Mouse (Mus musculus): ENCODE results near the gene March8. TPM values are rescaled to one million over a fixed set of nuclear protein-coding genes. Genes with fewer than 3 reads are reported as not detected.

March8 gene
- polyA plus RNA-seq (2012; rRNA removed), result 166 and 169 TPM in 2 replicates

- DNase-seq (ENCODE audit: low read depth), result peak; percentile 95
- no peak for TF ChIP-seq CTCF (IDR thresholded peaks at IDR 0.05; ENCODE audit: borderline replicate concordance, extremely low read depth, insufficient read depth, insufficient read length)
- no peak for TF ChIP-seq POLR2A (IDR thresholded peaks at IDR 0.05; ENCODE audit: borderline replicate concordance, extremely low read depth, insufficient read depth, insufficient read length, poor library complexity, severe bottlenecking)
These were observed at the start of gene March8 for GRCm38 (mm10) chr6:116337835-116338501. Gene March8, plus strand, starts transcription at chr6:116338024.

- no peak for TF ChIP-seq CTCF (IDR thresholded peaks at IDR 0.05; ENCODE audit: borderline replicate concordance, extremely low read depth, insufficient read depth, insufficient read length)
- no peak for TF ChIP-seq POLR2A (IDR thresholded peaks at IDR 0.05; ENCODE audit: borderline replicate concordance, extremely low read depth, insufficient read depth, insufficient read length, poor library complexity, severe bottlenecking)
- no peak for DNase-seq (ENCODE audit: low read depth)
These were observed 26.4 kb upstream of the March8 start for GRCm38 (mm10) chr6:116311411-116311810.

DNA sequence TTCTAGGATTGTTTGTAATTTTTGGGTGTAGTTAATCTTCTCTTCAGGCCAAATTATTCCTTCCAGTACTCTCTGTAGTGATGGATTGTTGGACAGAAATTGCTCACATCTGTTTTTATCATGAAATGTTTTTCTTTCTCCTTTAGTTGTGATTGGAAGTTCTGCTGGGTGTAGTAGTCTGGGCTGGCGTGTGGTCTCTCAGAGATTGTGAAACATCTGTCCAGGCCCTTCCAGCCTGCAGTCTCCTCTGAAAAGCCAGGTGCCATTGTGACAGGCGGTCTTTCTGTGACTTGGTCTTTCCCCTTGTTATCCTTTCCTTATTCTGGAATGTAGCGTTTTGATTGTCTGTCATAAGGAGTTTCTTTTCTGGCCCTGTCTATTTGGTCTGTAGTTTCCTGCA, 18.6 kb upstream of the March8 start:
- DNase-seq (ENCODE audit: low read depth), result no peak
- TF ChIP-seq CTCF (IDR thresholded peaks at IDR 0.05; ENCODE audit: borderline replicate concordance, extremely low read depth, insufficient read depth, insufficient read length), result no peak
- no peak for TF ChIP-seq POLR2A (IDR thresholded peaks at IDR 0.05; ENCODE audit: borderline replicate concordance, extremely low read depth, insufficient read depth, insufficient read length, poor library complexity, severe bottlenecking)

DNA sequence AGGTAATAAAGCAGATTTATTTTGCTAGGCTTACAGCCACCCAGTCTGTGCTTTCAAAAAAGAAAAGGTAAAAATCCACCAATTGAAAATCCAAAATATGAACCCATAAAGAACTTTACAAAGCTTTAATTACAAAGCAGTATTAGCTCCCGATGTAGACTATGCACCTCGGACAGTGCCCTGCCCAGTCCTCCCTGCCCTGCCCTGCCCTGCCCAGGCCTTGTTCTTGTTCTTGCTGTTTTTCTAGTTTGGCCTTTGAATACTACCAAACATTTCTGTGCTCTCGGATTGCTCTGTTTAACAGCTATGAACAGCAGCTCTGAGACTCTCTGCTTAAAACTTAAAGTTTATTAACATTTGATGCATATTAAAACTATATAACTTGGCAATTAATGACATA, 11.2 kb upstream of the March8 start:
- DNase-seq (ENCODE audit: low read depth), result no peak
- TF ChIP-seq POLR2A (IDR thresholded peaks at IDR 0.05; ENCODE audit: borderline replicate concordance, extremely low read depth, insufficient read depth, insufficient read length, poor library complexity, severe bottlenecking), result no peak
- TF ChIP-seq CTCF (IDR thresholded peaks at IDR 0.05; ENCODE audit: borderline replicate concordance, extremely low read depth, insufficient read depth, insufficient read length), result no peak

DNA sequence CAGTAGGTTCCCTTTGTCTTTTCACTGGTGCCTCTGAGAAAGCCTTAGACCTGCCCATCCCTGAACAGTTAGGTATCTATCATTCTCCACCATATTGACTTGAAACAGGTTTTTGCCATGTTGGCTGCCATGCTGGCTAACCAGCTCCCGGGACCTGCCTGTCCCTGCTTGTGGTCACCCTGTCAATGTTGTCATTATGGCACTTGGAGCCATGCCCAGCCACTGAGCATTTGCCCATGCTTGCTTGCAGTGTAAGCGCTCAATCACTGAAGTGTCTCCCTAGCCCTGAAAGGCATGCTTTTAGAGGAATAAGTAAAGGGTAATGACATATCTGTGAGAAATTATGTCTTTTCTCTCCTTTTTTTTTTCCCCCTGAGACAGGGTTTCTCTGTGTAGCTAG, 6.4 kb upstream of the March8 start:
- peak; percentile 17 for DNase-seq (ENCODE audit: low read depth)
- no peak for TF ChIP-seq CTCF (IDR thresholded peaks at IDR 0.05; ENCODE audit: borderline replicate concordance, extremely low read depth, insufficient read depth, insufficient read length)
- TF ChIP-seq POLR2A (IDR thresholded peaks at IDR 0.05; ENCODE audit: borderline replicate concordance, extremely low read depth, insufficient read depth, insufficient read length, poor library complexity, severe bottlenecking), result no peak

GRCm38 (mm10) chr6:116337466-116337834, 374 bp upstream of the March8 start:
- DNase-seq (ENCODE audit: low read depth), result no peak
- no peak for TF ChIP-seq CTCF (IDR thresholded peaks at IDR 0.05; ENCODE audit: borderline replicate concordance, extremely low read depth, insufficient read depth, insufficient read length)
- TF ChIP-seq POLR2A (IDR thresholded peaks at IDR 0.05; ENCODE audit: borderline replicate concordance, extremely low read depth, insufficient read depth, insufficient read length, poor library complexity, severe bottlenecking), result no peak

DNA sequence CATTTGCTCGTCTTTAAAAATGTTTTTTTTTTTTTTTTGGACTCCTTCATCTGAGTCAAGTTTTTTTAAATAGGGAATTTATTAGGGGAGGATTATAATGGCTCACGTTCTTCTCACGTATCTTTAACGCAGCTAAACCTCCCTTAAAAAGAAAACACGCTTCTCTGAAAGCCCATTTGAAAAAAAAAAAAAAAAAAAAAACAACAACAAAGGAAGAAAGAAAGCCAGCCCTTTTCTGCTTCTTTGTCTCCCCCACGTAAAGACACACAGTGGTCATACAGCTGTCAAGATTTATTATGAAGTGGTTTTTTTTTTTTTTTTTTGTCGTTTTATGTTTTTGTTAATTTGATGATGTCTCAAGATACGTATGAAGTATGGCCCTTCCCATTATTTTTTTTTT, 696 bp downstream of the March8 start:
- TF ChIP-seq POLR2A (IDR thresholded peaks at IDR 0.05; ENCODE audit: borderline replicate concordance, extremely low read depth, insufficient read depth, insufficient read length, poor library complexity, severe bottlenecking), result no peak
- DNase-seq (ENCODE audit: low read depth), result no peak

DNA sequence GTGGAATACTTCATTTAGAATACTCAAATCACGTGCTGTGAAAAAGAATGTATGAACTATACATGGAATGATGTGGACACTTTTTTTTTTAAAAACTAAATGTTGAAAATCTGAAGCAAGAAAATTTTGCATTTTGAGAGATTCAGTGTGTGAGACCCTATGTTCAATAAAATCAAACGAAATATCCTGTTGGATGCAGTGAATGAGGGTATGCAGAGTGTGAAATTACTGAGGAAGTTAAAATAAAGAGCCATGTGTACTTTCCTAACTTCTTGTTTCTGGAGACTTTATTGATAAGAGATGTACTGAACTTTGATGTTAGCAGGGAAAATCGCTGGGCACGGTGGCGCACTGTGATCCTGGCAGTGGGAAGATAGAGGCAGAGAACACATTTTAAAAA, 1.3 kb downstream of the March8 start:
- no peak for DNase-seq (ENCODE audit: low read depth)
- TF ChIP-seq POLR2A (IDR thresholded peaks at IDR 0.05; ENCODE audit: borderline replicate concordance, extremely low read depth, insufficient read depth, insufficient read length, poor library complexity, severe bottlenecking) (no peak), CTCF (IDR thresholded peaks at IDR 0.05; ENCODE audit: borderline replicate concordance, extremely low read depth, insufficient read depth, insufficient read length) (no peak)

- no peak for TF ChIP-seq CTCF (IDR thresholded peaks at IDR 0.05; ENCODE audit: borderline replicate concordance, extremely low read depth, insufficient read depth, insufficient read length)
- TF ChIP-seq POLR2A (IDR thresholded peaks at IDR 0.05; ENCODE audit: borderline replicate concordance, extremely low read depth, insufficient read depth, insufficient read length, poor library complexity, severe bottlenecking), result no peak
- no peak for DNase-seq (ENCODE audit: low read depth)
These were observed 2.7 kb downstream of the March8 start for GRCm38 (mm10) chr6:116340521-116340920.

DNA sequence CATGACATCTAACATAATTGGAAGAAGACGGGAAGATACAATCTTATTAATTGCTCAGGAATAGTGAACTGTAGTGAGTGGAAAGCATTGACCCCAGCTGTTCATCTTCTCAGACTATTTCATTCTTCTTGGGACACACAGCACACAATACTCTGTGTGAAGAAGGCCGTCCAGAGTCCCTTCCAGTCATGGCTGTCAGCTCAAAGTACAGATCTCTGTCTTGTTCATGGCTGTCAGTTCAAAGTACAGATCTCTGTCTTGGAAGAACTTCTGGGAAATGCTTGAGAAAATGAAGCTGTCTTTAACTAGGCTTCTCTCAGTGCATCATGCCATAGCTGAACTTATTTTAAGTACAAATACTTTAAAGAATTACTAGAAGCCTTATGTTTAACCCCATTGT, 10.1 kb downstream of the March8 start:
- TF ChIP-seq POLR2A (IDR thresholded peaks at IDR 0.05; ENCODE audit: borderline replicate concordance, extremely low read depth, insufficient read depth, insufficient read length, poor library complexity, severe bottlenecking) (no peak), CTCF (IDR thresholded peaks at IDR 0.05; ENCODE audit: borderline replicate concordance, extremely low read depth, insufficient read depth, insufficient read length) (no peak)

DNA sequence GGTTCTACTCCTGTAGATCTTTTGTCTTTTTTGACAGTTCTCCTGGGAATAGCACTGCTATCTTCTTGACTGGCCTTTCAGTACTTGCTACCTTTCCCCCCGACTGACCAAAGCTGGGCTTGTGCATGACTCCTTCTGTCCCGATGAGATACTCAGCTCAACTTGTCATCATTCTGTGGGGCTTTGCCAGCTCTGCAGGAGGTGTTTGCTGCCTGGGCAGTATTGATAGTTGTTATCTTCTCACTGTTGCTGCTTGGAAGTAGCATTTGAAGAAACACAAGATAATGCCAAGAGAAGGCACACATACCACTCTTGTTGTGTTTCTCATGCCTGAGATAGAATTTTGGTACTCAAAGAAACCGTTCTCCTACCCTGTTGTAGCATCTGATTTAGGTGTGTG, 12.2 kb downstream of the March8 start:
- TF ChIP-seq CTCF (IDR thresholded peaks at IDR 0.05; ENCODE audit: borderline replicate concordance, extremely low read depth, insufficient read depth, insufficient read length) (no peak), POLR2A (IDR thresholded peaks at IDR 0.05; ENCODE audit: borderline replicate concordance, extremely low read depth, insufficient read depth, insufficient read length, poor library complexity, severe bottlenecking) (no peak)
- no peak for DNase-seq (ENCODE audit: low read depth)

More for the DNA sequence above, 10.1 kb downstream of the March8 start:
- DNase-seq (ENCODE audit: low read depth), result no peak

- DNase-seq (ENCODE audit: low read depth), result no peak
These were observed 12.8 kb downstream of the March8 start for GRCm38 (mm10) chr6:116350643-116351042.

More at GRCm38 (mm10) chr6:116350643-116351042, 12.8 kb downstream of the March8 start:
- TF ChIP-seq POLR2A (IDR thresholded peaks at IDR 0.05; ENCODE audit: borderline replicate concordance, extremely low read depth, insufficient read depth, insufficient read length, poor library complexity, severe bottlenecking) (no peak), CTCF (IDR thresholded peaks at IDR 0.05; ENCODE audit: borderline replicate concordance, extremely low read depth, insufficient read depth, insufficient read length) (no peak)

Measured in brain, embryonic 14.5 days (tissue).